Mouse (Mus musculus) lung, embryonic 16.5 days (tissue): ENCODE data around the gene Ptch2. TPM values are rescaled to one million over a fixed set of nuclear protein-coding genes. Genes with fewer than 3 reads are reported as not detected.

Source experiments
- ATAC-seq: fragments of 200-750 bp; cut with Nextera tagmentation; 2 replicates; pipeline ENCODE4 v1.8.0; 2017; ENCODE audit warnings: low read depth, mild to moderate bottlenecking, moderate library complexity
- H3K27ac ChIP-seq: fragments of 300-500 bp; sonication (generic); 2 replicates; pipeline ENCODE4 v1.5.1; 2014; ENCODE audit warnings: mild to moderate bottlenecking, control low read depth, low read length
- H3K27me3 ChIP-seq: fragments of 300-500 bp; sonication (generic); 2 replicates; pipeline ENCODE4 v1.6.1; 2014; ENCODE audit warnings: low read depth, low read length, mixed read lengths; ENCODE audit not compliant: control insufficient read depth, insufficient read depth
- H3K36me3 ChIP-seq: fragments of 300-500 bp; sonication (generic); 2 replicates; pipeline ENCODE4 v1.6.1; 2014; ENCODE audit warnings: low read length; ENCODE audit not compliant: control insufficient read depth, insufficient read depth
- H3K4me1 ChIP-seq: fragments of 300-500 bp; sonication (generic); replicated peaks from 2 replicates; pipeline ENCODE4 v1.6.1; 2014; ENCODE audit warnings: low read length, mixed read lengths; ENCODE audit not compliant: control insufficient read depth, insufficient read depth
- H3K4me2 ChIP-seq: fragments of 300-500 bp; sonication (generic); 2 replicates; pipeline ENCODE4 v1.6.1; 2014; ENCODE audit warnings: low read depth, low read length, control low read depth
- H3K4me3 ChIP-seq: fragments of 300-500 bp; sonication (generic); 2 replicates; pipeline ENCODE4 v1.5.1; 2014; ENCODE audit warnings: mild to moderate bottlenecking, low read length, control low read depth
- H3K9ac ChIP-seq: fragments of 300-500 bp; sonication (generic); 2 replicates; pipeline ENCODE4 v1.6.1; 2014; ENCODE audit warnings: low read length, control low read depth
- H3K9me3 ChIP-seq: fragments of 300-500 bp; sonication (generic); 2 replicates; pipeline ENCODE4 v1.6.1; 2016; ENCODE audit warnings: low read length; ENCODE audit not compliant: control insufficient read depth
- WGBS: fragments of 180-500 bp; shearing (Covaris S2); extraction: QIAGEN DNeasy Blood & Tissue Kit; methylation state at CpG from one replicate; pipeline ENCODE4 v1.1.7; 2014; 5-methylcytosine and 5-hydroxymethylcytosine counted together
- polyA plus RNA-seq: library from polyadenylated mRNA; unstranded; fragments of >200 nt; fragmentation: Nextera tagmentation; extraction: Ambion mirVana; gene quantifications from 2 replicates; pipeline ENCODE4 v1.2.1, GENCODE M21; 2015

The Ptch2 gene
- polyA plus RNA-seq: 5.3 and 5.7 TPM in 2 replicates

DNA sequence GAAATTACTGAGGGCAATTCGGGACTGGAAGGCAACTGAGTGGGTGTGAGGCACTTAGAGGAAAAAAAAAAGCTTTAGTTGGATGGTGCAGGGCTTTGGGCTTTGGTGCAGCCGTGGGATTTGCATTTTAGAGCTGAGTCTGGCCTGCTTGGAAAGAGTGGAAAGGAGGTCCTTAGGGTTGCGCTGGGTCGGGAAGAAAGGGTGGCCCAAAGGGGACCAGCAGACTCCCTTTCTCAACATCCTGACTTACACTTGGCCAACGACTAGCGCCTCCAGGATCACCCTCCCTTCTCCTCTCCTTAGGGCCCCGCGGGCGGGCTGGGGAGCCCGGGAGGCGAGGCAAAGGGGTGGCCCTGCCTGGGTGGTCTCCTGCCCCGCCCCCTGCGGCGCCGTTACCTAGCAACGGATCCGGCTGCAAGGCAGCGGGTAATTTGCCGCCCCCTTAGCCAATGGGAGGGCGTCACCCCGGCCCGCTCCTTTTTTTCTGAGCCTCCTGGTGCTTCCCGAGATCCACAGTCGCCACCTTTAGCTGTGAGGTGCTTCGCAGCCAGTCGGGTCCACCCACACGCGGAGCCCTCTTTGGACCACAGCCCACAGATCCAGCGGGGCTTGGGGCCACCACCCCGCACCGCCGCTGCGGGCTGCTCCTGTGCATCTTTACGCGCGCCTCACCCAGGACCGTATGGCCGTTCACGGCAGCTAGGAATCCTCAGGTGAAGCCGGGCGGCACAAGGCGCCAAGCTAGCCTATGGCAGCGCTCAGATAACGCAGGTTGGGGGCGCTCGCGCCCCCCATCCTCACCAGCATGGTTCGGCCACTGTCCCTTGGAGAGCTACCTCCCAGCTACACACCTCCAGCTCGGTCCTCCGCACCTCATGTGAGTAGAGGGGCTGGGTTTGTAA lies at the start of gene Ptch2:
Gene Ptch2 (plus strand): TSS at position 525 of the 902 bp plus-strand sequence.
- Histone ChIP-seq H3K9me3 (no peaks in the 10 kb centered on the region), H3K27me3 (no peaks in the 10 kb centered on the region), H3K4me2 (peak within 1 kb of the TSS; percentile 98), H3K9ac (peak within 1 kb of the TSS; percentile 68), H3K4me3 (peak within 1 kb of the TSS; percentile 76), H3K4me1 (peaks cover 31% of the 10 kb centered on the region), H3K27ac (peak within 1 kb of the TSS; percentile 78), H3K36me3 (no peaks in the 10 kb centered on the region)
- 0% methylated on average over 45 of the region's 50 CpGs for WGBS
- peak; percentile 86 for ATAC-seq

DNA sequence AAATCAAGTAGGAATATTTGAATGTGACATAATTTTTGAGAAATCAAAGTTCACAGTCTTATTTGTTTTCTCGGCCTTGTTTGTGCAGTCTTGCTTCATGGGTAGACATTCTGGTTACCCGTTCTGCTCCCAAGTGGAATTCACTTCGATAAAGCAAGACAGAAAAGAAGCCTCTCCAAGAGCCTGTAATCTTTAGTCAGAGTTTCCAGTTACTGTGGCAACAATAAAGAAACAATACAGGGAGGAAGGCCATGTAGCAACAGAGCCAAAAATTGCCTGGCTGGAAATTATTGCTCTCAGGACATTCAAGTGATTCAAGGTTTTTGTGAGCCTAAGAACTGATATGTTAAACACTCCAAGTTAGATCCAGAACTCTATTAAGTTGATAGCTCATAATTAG lies 47.0 kb upstream of the Ptch2 start:
- Histone ChIP-seq H3K4me3 (no peak overlapping the region), H3K4me1 (no peaks in the 10 kb centered on the region), H3K36me3 (peaks cover 5% of the 10 kb centered on the region), H3K9ac (no peak overlapping the region), H3K27ac (no peak overlapping the region), H3K27me3 (no peaks in the 10 kb centered on the region), H3K9me3 (no peaks in the 10 kb centered on the region), H3K4me2 (no peak overlapping the region)
- WGBS: 73% methylated on average over 3 of the region's 3 CpGs
- ATAC-seq: no peak

DNA sequence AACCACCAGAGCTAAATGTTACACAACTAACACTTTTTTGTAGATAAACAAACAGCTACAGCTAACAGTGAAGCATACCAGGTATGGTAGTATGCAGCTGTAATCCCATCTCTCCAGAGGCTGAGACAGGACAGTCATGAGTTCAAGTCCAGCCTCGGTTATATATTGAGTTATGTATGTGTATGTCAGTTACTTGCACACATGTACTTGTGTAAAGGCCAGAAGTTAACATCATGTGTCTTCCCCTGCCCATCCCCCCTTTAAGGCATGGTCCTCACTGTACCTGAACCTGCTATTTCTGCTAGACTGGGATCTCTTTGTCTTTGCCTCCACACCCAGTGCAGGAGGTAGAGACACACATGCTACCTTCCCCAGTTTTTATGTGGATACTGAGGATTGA lies 46.4 kb upstream of the Ptch2 start:
- 100% methylated on average over 1 of the region's 1 CpGs for WGBS
- Histone ChIP-seq H3K9me3 (no peaks in the 10 kb centered on the region), H3K36me3 (peaks cover 5% of the 10 kb centered on the region), H3K27me3 (no peaks in the 10 kb centered on the region), H3K27ac (no peak overlapping the region), H3K4me1 (no peaks in the 10 kb centered on the region), H3K4me2 (no peak overlapping the region), H3K4me3 (no peak overlapping the region), H3K9ac (no peak overlapping the region)
- no peak for ATAC-seq

DNA sequence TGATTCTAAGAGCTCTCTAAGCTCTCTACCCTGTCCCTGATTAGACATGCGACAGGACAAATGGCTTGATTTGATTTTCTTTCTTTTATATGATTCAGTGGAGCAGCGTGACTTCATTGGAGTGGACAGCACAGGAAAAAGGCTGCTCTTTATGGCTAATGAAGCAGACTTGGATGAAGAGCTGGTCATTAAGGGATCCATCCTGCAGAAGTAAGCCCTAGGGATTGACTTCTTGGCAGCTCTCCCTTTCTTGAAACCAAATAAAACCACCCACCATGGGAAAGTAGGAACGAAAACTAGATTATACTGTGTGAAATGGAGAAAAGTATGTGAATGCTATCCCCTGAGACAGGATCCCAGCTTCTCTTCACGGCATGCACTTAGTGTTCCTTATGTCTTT lies 43.2 kb upstream of the Ptch2 start:
- Histone ChIP-seq H3K27me3 (no peaks in the 10 kb centered on the region), H3K4me3 (no peak overlapping the region), H3K36me3 (peaks cover 3% of the 10 kb centered on the region; the same call in 1 of the 2 replicates), H3K4me1 (no peaks in the 10 kb centered on the region), H3K9me3 (no peaks in the 10 kb centered on the region), H3K27ac (no peak overlapping the region), H3K4me2 (no peak overlapping the region), H3K9ac (no peak overlapping the region)
- no peak for ATAC-seq
- 78% methylated on average over 4 of the region's 4 CpGs for WGBS

DNA sequence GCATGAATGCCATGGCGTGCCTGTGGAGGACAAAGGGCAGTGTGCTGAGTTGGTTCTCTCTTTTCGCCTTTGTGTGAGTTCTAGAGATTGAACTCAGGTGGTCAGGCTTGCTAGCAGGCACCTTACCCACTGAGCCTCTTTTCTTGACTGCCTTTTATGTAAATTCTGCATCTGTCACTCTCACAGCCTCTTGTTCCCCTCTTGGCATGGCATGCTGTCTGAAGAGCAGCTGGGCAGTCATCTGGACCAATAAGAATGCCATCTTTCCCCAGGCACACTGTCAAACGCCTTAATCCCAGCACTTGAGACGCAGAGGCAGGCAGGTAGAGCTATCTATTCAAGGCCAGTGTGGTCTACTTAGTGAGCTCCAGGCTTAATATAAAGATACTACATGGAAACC lies 41.9 kb upstream of the Ptch2 start:
- Histone ChIP-seq H3K9me3 (no peaks in the 10 kb centered on the region), H3K36me3 (0 out of 2 replicates have a peak, but pooled peaks cover 3% of the 10 kb centered on the region), H3K27ac (no peak overlapping the region), H3K27me3 (no peaks in the 10 kb centered on the region), H3K4me3 (no peak overlapping the region), H3K4me2 (no peak overlapping the region), H3K4me1 (no peaks in the 10 kb centered on the region), H3K9ac (no peak overlapping the region)
- 86% methylated on average over 4 of the region's 4 CpGs for WGBS
- no peak for ATAC-seq

DNA sequence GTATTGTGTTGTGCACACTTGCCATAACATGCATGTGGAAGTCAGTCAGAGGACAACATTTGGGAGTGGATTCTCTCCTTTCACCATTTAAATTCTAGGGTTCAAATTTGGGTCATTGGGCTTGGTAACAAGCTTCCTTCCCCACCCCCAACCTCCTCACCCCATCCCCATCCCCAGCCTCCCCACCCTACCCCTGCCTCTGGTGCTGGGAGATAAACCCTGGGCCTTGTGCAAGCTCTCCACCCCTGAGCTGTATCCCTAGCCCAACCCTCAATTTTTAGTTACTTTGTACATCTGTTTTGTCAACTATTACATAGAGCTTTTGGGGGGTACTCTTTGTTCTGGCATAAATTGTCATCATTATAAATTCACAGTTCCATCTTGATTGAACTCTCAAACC lies 39.8 kb upstream of the Ptch2 start:
- no peaks in the 10 kb centered on the region for H3K4me1 ChIP-seq
- 0 out of 2 replicates have a peak, but pooled peaks cover 3% of the 10 kb centered on the region for H3K36me3 ChIP-seq
- no peak overlapping the region for H3K27ac ChIP-seq
- H3K4me2 ChIP-seq: no peak overlapping the region
- no peak for ATAC-seq
- no peaks in the 10 kb centered on the region for H3K9me3 ChIP-seq
- H3K9ac ChIP-seq: no peak overlapping the region
- H3K4me3 ChIP-seq: no peak overlapping the region
- H3K27me3 ChIP-seq: no peaks in the 10 kb centered on the region

DNA sequence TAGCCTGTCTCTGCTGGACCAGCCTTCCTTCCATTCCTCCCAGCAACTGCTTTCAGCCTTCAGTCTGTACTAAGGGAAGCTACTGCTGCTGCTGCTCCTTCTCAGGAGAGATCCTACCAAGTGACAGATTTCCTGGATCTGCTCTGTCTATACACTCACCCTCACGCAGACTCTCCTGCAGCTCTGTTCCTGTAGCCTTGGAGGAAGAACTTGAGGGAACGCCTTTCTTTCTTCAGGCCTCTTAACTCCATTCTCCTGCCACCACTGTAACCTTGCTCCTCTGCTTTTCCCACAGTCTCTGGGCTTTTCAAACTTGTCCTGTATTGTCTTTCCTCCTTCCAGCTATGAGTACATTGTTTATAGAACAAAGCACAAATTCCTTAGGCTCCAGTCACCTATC lies 39.4 kb upstream of the Ptch2 start:
- no peak for ATAC-seq
- WGBS: 81% methylated on average over 2 of the region's 2 CpGs
- Histone ChIP-seq H3K9ac (no peak overlapping the region), H3K4me3 (no peak overlapping the region), H3K4me2 (no peak overlapping the region), H3K36me3 (0 out of 2 replicates have a peak, but pooled peaks cover 3% of the 10 kb centered on the region), H3K9me3 (no peaks in the 10 kb centered on the region), H3K4me1 (no peaks in the 10 kb centered on the region), H3K27me3 (no peaks in the 10 kb centered on the region), H3K27ac (no peak overlapping the region)

DNA sequence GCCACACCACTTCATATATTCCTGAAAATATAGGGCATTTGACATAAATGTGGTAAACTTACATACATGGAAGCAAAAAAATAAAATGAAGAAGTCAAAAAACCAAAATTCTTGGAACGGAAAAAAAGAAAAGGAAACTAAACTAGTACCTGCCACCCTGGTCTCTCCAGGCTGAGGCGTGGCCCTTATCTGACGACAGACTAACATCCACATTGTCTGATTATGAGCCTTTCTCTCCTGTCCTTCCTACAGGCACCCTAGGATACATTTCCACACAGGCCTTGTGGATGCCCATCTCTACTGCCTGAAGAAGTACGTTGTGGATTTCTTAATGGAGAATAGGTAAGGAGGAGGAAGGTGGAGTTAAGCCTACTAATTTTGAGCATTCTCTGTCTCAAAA lies 37.4 kb upstream of the Ptch2 start:
- Histone ChIP-seq H3K9ac (no peak overlapping the region), H3K27ac (no peak overlapping the region), H3K4me1 (no peaks in the 10 kb centered on the region), H3K27me3 (no peaks in the 10 kb centered on the region), H3K36me3 (no peaks in the 10 kb centered on the region), H3K9me3 (no peaks in the 10 kb centered on the region), H3K4me3 (no peak overlapping the region), H3K4me2 (no peak overlapping the region)
- ATAC-seq: no peak
- WGBS: 85% methylated on average over 4 of the region's 4 CpGs

DNA sequence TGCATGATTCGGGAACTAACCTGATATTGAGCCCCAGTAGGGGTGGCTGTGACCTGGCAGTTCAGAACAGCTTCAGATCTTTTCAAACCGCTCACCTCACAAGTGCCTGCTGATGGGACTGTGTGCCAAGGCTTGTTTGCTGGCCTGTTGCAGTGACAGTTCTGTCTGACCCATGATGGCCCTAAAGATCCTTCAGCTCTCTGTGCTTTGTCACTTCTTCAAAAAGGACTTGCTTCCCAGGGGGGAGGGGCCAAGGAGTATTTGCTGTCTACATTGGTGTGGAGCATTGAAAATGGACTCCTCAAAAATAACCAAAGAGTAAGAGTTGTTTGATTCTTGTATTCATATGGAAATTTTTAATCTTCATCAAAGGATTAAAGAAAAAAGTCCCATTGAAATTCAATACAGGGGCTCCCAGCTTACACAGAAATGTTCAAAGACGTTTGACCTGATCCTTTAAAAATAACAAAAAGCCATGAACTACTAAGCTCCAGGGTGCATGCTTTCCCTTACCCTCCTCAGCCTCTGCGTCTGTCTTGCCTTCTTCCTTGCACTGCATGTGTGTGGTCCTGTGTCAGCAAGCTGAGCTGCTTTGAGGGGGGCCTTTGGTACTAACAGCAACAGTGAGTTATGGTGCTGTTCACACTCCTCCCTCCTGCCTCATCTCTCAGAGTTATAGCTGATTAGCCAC lies 33.0 kb upstream of the Ptch2 start:
- 69% methylated on average over 4 of the region's 4 CpGs for WGBS
- Histone ChIP-seq H3K36me3 (peaks cover 7% of the 10 kb centered on the region), H3K27me3 (no peaks in the 10 kb centered on the region), H3K4me3 (no peak overlapping the region), H3K9me3 (no peaks in the 10 kb centered on the region), H3K9ac (no peak overlapping the region), H3K4me2 (no peak overlapping the region), H3K4me1 (no peaks in the 10 kb centered on the region), H3K27ac (no peak overlapping the region)
- no peak for ATAC-seq
